Mouse (Mus musculus) cortical plate, adult 2 months (tissue): Measurements from ENCODE around the gene Sstr3.

ENCODE experiments used
- CTCF ChIP-seq: fragments of 200-500 bp; IDR thresholded peaks from 2 replicates; pipeline ENCODE4 v1.5.1; 2011; ENCODE audit warnings: mild to moderate bottlenecking, control low read depth, low read length; ENCODE audit not compliant: insufficient read depth; ENCODE audit errors: extremely low read depth
- POLR2A ChIP-seq: fragments of 200-500 bp; IDR thresholded peaks from 2 replicates; pipeline ENCODE4 v1.6.1; 2011; ENCODE audit warnings: mild to moderate bottlenecking, low read length, control low read depth; ENCODE audit not compliant: insufficient read depth; ENCODE audit errors: extremely low read depth

DNA sequence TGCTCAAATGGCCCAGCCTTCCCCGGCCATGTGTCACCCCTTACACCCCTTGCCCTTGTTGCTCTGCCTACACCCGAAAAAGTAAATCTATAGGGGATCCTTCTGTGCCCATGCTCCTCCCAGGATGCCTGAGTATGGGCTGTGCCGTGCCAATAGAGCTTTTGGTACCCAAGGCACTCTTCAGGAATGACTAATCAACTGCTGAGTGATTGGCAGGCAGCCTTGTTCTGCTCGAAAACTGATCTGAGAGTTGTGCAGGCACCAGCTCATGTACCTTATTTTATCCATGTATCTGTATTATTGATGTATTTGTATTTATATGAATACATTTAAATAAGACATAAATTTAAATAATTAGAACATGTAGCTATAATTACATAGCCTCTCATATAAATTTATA, 57.4 kb downstream of the Sstr3 start:
- TF ChIP-seq CTCF (no peak), POLR2A (no peak)
